Mouse (Mus musculus) c-Kit-positive CD71-negative TER-119-negative erythroid progenitor cells, embryonic 14.5 days (primary cell): ENCODE measurements around the gene Bid.

ENCODE experiments used
- DNase-seq: peaks from one replicate; pipeline ENCODE4 v3.0.0-alpha.2; 2013; ENCODE audit warnings: low read depth

Gene Bid

DNA sequence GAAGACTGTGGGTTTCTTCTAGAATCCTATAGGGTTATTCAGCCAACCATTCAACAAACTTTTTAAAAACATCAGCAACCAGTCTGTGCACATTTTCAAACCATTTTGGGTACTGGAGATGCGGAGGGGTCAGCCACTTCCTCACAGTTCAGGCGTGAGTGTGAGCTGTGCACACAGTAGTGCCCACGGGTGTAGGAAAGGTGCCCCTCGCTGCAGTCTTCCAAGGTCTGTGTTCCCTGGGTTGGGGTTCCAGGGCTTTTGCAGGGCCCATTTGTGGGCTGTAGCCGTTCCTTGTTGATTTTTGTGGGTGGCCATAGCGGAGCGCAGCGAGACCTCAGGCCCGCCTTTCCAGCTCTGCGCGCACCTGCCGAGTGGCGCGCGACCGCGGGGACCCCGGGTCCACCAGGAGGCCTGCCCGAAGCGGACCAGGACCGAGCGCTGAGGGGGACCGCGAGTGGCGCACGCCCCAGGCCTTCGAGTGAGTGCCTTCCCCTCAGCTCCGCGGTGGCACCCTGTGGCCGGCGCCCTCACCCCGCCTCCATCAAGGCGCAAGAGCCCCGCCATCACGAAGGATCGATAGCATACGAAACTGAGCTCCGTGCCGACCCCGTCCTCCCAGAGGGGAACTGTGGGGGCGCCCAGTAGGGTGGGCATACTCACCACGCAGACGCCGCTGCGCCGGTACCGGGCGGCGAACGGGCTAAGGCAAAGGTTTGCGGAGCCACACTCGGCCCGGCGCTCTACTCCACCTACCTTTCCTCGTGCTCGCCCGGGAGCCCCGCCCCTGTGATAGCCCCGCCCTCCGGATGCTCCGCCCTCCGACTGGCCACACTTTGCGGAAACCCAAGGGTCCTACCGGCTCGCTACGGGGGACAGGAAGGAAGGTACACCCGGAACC, at the start of gene Bid:
TSS of gene Bid (minus strand) at position 780 of the 898 bp plus-strand sequence.
- DNase-seq = peak; percentile 80

DNA sequence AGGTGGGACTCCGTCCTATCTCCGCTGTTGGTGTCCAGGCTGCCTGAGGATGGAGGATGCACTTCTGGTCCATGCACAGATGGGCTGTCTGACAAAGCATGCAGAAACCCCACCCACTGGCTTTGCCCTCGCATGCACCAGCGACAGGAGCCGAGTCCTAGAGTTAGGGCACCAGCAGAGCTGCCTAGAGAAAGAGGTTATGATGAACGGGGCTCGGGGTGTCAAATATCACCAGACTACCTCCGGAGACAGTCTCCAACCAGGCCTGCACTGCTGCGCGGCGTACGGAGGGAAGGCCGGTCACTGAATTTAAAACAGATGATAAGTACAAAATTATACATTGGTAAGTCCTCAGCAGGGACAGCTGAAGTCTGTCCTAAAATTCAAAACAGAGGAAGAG, 49.2 kb upstream of the Bid start:
- DNase-seq = no peak

DNA sequence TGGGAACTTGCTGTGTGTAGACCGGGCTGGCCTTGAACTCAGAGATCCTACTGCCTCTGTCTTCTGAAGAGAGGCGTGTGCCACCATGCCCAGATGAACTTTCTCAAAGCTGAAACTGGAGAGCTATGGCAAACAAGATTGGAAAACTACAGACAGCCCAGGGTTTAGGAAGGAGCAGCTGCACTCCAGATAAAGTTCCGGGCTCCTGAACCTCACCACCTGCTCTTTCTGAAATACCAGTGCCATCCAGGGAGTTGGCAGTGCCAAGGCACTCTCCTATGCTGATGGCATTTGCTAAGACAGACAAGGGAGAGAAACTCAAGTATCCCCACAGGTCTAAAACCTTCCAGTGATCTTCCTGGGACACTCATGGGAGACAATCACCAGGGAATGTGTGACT, 47.5 kb upstream of the Bid start:
- DNase-seq = no peak

DNA sequence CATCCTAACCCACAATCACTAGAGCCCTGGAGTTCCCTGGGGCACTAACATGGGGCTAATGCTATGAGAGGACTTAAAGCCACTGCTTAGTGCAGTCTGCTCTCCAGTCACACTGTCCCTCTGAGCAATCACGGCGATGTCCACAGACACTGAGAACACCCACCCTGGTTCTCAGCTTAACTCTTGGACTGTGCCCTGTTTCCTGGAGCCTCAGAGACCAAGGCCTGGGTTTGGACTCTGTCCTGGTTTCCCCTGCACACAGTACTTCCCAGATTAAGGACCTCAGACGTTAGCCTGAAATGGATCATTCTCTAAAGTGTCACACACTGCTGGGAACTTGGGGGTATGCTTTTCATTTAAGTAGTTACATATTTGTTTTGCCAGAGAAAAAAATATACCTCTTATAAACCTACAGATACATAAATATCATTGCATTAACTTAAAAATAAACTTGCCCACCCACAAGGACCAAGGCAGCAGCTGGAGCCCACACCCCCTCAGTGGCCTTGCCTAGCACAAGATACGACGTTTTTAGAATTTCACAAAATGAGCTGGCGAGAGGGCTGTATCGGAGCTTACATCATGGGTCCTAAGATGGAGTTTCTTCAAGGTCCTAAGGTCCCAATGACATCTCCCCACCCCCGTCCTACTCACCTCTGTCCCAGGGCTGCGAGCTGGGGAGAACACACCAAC, 43.8 kb upstream of the Bid start:
- DNase-seq = no peak

DNA sequence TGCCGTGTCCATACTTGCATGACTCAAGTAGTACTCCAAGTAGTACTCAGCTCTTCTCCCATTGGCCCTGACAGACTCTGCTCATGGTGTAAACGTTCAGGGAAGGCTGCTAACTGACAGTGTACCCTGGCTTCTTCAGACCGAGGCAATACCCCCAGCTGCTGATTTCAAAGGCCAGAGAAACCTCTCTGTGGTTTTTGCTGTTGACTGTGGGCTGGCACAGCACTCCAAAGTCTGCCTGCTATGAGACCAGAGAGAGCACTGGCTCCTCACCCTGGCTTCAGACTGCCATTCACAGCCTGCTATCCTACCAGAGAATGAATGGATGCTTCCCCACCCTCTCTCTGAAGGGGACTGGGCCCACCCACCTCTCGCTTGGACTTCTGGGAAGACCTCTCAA, 40.7 kb upstream of the Bid start:
- no peak for DNase-seq

DNA sequence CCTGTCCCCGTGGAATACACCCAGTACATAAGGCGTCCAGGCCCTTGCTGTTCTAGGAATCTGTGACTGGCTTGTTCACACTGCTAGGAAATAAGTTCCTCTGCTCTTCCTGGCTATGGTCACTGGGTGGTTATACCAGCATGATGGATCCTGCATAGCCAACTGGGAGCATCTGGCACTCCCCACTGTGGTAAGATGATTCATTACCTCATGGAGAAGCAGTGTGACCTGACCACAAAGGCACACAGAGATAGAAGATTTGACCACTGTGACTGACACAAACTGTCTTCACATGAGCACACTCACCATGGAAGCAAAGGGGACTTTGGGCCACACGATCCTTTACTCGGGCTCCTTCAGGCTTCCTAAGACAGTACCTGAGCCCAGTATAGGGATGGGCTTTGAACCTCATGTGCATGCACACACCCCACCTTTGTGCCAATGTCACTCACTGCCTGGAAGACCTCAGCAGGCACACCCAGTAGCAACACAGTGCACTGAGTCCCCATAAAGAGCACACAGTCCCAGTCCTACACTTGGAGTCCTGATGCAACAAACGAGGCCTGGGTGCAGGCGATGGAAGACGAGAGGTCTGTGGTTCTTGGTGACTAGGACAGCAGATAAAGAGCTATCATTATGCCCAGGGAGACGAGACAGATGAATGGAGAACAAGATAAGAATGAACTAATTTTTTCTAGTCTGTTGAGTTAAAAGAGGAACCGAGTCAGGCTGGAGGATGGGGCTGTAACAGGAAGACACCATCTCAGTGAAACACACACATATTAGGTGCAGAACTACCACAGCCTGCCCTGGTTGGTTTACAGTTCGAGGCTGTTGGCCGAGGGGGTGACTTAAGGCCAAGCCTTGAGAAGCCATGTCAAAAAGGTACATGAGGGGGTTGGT, 39.9 kb upstream of the Bid start:
- DNase-seq = peak; percentile 71

DNA sequence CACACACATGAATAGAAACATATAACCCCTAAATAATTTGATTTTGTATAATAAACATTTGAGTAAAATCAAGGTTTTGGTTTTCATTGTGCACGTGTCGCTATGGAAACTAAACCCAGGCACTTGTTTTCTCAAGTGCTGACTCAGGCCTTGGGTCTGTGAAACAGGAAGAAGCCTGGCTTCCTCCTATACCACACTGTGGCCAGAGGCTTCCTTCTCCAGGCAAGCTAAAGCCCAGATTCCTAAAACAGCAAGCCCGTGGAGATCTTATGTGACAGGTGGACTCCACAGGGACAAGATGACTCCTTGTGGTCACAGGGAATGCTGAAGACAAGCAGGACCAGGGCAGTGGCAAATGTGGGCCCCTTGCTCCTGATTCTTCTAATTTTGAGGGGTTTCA, 38.6 kb upstream of the Bid start:
- peak; percentile 46 for DNase-seq

DNA sequence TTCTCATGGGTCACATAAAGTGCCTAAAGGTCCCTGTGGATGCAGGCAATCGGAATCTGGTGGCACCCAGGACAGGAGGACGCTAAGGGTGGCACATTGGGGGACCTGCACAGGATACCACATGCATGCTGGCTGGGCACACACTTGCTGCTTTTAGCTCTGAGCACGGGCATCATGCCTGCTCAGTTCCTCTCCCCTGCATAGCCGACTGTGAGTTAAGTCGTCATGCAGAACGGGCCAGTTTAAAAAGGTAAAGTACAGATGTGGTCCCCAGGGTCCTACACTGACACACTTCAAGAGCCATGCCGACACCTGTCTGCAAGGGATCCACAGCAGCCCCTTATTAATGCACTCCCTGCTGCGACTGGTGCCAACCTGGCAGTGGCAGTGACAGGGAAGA, 37.6 kb upstream of the Bid start:
- DNase-seq = no peak

DNA sequence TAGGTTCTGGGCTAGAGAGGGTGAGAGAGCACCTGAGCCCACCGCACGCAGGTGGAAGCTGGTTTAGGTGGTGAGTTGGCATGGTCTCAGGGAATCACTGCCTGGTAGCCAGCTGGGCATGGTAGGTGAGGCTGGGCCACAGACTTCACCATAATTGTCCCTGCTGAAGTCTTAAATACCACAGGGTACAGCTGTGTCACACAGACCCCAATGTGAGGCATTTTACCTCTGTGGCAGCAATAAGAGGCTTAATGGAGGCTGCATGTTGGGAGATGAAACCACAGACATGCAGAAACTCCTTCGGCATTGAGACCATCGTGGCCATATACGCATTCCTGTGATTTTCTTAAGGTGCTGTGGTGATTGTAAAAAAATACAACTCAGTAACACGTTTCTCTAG, 35.8 kb upstream of the Bid start:
- DNase-seq = no peak

DNA sequence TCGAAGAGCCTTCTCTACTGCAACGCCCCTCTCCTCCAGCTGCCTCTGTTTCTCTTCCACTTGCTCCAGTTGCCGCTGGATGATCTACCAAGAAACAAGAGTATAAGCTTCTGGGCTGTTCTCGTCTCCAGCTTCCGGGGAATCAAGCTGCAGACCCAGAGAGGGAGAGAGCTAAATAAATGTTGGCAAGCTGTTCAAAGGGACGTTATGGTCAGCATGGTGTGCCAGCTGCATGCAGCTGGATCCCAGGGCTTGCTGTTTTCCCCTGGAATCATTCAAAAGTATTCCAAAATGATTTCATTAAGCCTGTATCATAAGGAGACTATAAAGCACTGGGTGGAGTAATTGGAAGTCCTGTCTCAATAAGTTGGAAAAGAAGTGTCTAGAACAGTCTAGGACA, 34.7 kb upstream of the Bid start:
- DNase-seq = no peak

DNA sequence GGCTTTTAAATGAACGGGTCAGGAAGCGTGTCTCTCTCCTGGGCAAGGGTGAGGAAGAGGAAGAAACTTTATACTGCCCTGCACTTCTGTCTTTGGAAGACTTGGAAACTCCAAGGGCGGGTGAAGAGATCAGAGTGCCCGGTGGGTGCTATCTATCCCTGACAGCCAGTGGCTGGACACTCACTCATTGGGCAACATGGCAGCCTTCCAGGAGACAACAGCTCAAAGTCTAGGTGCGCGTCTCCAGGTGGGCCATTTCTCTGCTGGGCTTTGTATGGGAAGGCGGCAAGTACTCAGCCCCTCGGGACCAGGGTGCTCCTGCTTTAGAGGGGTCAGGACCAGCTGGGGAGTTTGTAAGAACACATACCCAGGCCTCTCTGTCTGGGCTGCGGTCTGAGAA, 28.9 kb upstream of the Bid start:
- DNase-seq = no peak

DNA sequence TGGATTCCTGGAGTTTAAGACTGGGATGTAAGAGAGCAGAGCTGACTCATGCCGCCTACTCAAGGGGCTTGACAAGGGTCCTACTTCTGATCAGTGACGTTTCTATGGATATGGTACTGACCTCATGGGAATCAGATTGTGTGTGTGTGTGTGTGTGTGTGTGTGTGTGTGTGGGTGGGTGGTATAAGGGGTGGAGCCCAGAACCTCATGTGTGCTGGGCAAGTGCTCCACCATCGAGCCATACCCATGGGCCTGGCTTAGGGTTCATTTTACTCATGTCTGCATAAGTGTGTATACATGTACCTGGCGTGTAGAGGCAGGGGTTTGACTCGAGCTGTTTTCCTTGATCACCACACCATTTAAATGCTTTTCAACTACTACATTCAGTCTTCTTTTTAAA, 27.3 kb upstream of the Bid start:
- DNase-seq = no peak

DNA sequence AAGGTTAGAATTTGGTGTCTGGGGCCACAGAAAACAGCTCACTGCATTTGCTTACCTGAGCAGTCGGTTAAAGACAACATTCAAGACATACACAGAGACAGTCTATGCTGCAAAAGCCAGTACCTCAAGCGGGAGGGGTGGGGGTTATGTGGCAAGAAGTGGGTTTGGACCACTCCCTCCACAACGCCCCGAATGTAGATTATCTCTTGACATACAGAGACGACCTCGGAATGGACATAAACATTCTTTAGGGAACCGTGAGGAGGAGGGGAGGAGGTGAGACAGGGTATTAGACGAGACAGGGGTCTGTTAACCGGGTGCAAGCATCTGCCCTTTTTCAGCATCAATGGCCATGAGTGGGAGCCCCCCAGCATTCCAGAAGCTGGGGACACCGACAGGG, 26.9 kb upstream of the Bid start:
- no peak for DNase-seq

DNA sequence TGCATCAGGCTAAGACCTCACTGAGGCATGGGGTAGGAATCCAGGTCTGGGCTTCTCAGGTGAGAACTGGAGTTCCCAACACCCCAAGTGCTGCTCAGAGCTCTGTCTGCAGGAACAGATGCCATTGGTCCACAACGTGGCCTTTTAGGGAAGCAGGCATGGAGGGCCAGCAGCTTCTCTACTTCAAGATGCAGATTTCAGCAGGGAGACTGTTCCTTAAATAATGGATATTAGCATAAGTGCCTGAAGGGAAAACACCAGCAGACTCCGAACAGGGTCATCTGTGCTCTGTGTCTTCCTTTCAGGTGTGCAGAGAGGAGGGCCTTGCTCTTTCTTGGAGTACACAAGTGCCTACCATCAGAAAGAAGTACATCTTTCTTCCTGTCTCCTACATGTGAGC, 26.4 kb upstream of the Bid start:
- DNase-seq = no peak

DNA sequence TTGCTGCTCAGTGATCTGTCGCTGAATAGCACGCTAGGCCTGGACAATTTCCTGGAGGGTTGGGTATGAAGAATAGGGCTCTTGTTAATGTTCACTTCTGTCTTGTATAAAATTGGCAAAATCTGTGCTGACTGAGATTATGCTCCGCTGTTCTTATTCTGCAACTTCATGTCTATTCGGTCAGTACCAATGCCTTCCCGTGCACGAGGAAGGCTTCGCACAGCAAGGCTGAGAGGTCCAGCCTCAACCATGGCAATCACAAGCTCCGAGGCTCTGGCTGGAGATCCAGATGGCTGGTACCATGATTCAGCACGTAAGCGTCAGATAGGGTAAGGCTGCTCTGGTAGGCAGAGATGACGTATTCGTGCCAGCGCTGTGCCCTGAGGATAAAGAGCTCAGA, 24.9 kb upstream of the Bid start:
- no peak for DNase-seq

DNA sequence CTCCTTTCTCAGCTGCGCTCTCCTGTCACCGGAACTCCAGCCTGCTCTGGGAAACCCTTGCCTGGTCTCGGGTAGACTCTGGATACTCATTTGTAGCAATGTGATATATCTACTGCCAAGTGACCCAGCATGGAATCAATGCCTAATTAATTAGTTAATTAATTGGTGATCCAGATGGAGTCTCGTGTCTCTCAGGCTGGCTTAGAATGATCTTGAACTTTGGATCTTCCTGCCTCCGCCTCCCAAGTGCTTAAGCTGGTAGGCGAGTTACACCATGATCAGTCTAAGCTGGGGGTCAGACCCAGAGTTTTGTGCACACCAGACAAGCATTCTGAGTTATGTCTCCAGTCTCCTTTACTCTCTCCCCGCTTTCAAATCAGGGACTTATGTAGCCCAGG, 24.4 kb upstream of the Bid start:
- no peak for DNase-seq

DNA sequence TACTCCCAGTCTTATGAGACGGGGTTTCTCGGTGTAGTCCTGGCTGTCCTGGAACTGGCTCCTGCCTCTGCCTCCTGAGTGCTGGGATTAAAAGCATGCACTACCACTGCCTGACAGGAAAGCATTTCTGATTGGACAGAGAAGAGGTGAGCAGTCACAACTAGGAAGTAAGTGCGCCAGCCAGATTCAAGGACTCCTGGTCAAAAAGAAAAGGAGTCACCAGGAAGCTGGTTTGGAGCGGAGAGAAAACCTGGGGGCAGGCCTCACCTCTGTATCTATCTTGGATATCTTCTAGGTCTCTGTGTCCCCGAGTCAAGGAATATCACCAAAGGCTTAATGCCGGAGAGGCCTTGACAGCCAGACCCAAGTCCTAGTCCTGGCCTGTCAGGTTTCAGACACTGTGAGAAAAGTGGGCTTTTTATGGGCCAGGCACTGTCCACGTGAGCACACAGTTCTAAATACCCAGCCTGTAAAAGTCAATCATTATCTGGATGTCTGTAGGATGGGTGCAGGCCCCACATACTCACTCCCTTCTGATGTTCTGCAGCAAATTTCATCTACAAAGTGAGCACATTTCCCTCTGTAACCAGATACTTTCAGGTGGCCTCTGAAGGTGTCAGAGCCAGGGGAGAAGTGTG, 23.9 kb upstream of the Bid start:
- no peak for DNase-seq

DNA sequence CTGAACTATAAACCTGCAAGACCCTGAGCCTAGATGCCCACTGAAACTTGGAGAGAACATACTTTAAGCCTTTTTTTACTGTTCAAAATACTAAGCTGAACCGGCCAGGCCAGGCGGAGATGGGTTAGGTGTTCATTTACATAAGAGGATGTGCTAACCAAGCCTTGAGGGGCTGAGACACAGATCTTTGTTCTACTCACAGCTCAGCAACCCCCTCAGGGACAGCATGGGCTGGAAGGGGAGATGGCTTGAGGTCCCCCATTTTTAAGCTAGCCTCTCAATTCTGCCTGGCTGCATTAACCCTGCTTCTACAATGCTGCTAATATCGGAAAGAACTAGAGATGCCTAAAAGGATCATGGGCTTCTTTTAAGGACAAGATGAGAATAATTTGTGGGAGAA, 23.1 kb upstream of the Bid start:
- no peak for DNase-seq

DNA sequence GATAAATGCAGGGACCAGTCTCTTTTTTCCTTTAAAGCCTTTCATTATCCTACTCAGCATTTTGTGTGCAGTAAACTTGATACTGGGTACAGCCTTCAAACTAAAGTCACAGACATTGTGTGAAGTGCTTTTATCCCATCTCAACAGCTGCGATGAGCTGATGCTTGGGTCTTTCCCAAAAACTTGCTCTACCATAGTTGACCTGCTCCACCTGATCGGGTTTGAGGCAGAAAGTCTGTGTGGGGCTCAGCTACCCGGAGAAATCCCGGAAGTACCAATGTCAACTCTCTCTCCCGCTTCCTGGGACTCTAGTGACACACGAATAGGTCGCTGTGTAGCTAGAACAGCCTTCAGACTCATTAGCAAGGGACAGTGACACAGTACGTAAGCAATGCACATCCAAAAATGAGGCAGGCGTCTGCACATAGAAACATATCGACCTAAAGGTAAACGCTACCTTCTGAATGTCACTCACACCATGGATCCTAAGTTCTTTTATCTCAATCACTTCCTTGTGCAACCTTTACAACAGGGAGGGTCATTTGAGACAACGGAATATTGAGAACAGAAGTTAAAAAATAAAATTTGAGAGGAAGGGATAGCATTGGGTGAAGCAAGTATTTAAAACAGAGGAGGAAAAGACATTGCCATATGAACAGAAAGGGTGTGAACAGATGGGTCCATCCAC, 22.3 kb upstream of the Bid start:
- no peak for DNase-seq

DNA sequence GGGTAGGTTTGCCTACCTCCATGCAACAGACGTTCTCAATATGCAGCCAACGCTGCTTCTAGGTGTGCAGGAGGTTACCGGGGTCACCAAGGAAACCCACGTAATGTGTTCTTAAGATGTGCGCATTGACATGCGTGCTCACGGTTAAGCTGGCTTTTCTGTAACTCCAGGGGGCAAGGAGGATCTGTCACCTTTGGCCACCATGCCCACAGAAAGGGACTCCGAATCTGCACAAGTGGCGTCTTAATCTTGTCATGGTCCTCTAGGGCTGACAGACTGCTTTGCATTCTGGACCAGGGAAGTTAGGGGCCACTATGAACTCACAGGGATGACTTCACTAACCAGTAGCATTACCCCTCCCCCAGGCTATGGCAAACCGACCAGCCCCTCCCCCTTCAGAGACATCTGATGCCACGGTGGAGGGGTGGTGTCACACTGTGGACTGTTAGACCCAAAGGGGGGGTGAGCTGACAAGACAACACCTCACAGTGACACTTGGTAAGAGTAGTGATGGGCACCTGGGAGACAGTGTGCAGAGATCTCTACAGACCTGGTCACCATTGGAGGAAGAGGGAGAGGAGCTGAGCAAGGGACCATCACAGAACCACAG, 21.5 kb upstream of the Bid start:
- DNase-seq = no peak

DNA sequence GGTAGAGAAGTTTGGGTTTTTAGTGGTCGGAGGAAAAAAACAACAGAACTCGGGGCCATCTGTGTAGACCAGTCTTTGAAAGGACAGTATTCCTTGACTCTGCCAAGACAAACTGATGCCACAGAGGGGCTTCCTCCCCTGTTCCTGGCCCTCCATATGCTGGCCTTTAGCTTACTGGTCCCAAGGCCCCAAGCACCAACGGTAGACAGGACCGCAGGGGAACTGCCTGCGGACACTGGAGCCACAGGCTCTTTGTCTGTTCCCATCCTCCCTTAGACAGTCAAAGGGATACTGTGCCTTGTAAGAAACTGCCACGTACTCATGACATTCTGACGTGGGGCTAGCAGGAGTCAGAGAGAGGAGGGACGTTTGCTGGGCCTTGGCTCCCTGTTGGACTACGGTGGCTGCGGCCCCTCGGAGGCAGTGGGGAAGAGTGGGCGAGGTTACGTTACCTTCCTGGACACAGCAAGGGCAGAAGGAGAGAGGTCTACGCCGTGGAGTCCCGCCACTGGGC, 20.5 kb upstream of the Bid start:
- no peak for DNase-seq
